Mouse (Mus musculus) kidney, adult 2 months (tissue): ENCODE data around the gene Mybl2.

Experiments
- CTCF ChIP-seq: fragments of 200-500 bp; conservative IDR thresholded peaks from 2 replicates; pipeline ENCODE4 v1.5.1; 2011; ENCODE audit warnings: low read depth, mild to moderate bottlenecking, control low read depth, low read length, moderate library complexity, mixed read lengths; ENCODE audit not compliant: insufficient read depth, insufficient read length
- POLR2A ChIP-seq: fragments of 200-500 bp; IDR thresholded peaks from one replicate; pipeline ENCODE4 v1.6.1; 2011; ENCODE audit warnings: low read depth, low read length, control low read depth

DNA sequence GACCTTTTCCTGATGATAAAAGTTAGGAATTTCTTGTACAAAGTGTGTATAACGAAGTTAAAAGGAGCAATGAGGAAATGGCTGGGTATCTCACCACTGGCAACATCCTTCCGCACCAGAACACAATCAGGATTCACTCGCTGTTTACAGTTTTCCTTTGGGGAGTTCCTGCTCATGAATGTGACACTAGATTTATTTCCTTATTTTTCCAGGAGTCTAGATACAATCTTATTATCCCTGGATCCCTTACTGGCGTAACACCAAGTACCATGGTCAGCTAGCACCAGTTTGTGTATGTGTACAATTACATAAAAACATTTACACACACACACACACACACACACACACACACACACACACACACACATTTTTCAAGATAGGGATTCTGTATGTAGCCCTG, 47.2 kb upstream of the Mybl2 start:
- TF ChIP-seq CTCF, result no peak
- no peak for TF ChIP-seq POLR2A
